Mouse (Mus musculus) right cerebral cortex, postnatal 10 days (tissue): Measurements from ENCODE around the gene Parva.
A peak's percentile ranks its signal among the peaks of the same experiment; 100 is the strongest.

Experiments used
- DNase-seq, 2 experiments: peaks; one replicate each; pipeline ENCODE4 v3.0.0; 2021; ENCODE audit warnings: low spot score in 2 of 2

The Parva gene

GRCm38 (mm10) chr7:112511309-112511708, 84.0 kb downstream of the Parva start:
- no peak for DNase-seq

- no peak for DNase-seq
These were observed 85.0 kb downstream of the Parva start for GRCm38 (mm10) chr7:112512257-112512656.

DNA sequence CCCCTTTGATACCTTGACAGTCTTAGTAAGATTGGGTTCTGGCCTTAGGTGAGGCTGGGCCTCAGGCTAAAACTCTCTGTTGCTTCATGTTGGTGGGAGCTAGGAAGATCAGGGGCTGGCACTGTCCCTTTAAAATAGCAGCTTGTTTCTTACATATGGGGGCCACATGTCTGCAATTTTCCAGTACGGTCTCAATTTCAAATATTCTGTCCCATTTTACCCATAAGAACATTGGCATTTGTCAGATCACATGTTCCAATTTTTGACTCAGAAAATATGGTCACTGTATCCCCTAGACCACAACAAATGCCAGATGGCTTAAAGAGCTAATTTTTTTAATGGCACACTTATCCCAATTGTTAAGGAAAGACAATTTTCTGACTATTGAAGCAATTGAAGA, 85.6 kb downstream of the Parva start:
- no peak for DNase-seq

GRCm38 (mm10) chr7:112514636-112515193, 87.4 kb downstream of the Parva start:
- DNase-seq = no peak

DNA sequence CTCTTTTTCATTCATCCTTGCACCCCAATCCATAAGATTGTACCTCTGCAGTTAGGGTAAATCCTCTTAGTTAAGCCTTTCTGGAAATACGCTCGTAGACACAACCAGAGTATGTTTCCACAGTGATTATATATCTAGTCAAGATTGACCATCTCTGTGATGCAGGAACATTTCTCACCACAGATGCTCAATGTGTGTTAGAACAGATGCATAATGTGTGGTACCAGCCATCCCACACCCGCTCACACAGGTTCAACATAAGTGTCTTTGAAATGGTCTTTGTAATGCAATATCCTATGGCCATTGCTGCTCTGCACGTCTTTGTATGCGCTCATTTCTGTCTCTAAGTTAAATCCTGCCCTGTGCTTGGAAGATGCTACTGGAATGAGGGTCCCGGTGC, 98.2 kb downstream of the Parva start:
- DNase-seq = no peak

DNA sequence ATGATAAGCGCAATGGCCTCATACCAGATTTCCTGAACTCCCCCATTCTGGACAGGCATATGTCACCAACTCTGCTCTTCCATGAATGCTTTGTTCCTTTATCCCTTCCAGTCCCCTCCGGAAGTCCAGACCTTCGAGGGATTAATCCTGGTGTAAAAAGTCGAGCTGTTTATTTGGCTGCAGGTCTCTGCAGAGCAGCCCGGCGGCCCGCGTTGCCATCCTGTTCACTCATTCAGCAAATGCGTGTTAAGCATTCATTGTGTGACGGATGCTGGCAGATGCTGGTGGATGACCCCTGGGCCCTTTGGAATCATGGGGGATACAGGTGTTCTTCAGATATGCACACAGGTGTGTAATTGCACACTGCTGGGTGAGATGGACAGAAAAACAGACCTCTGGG, 98.9 kb downstream of the Parva start:
- no peak for DNase-seq

DNA sequence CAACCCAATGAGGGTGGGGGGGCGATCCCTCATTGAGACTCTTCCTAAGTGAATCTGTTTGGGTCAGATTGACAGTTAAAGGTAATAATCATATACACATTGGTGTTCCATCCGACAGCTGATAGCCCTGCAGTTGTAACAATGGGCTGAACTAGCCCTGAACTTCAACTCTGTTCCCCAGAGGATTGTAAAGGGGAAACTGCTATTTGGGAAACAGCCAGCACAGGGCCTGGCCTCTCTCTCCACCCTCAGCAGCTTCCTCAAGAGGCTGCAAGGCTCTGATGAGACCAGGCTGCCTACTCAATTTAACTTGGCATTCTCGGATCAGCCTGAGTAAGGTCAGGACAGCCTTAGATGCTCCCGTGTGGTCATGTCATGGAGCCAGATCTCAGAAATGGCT, 99.9 kb downstream of the Parva start:
- no peak for DNase-seq

DNA sequence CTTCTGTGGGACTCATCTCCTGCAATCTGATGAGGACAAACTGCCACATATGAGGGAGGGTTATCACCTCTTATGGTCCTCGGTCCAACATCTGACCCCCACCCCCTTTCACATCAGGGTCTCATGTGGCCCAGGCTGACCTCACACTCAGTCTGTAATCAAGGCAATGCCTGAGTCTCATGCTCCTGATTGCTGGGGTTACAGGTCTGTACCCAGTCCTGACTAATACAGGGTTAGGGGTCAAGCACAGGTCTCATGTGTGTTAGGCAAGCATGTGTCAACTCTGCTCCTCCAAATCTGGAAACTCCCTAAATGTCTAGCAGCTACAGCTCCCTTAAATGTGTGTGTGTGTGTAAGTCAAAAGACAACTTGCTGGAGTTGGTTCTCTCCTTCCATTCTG, 100.8 kb downstream of the Parva start:
- DNase-seq = no peak

GRCm38 (mm10) chr7:112528582-112529360, 101.5 kb downstream of the Parva start:
- DNase-seq = no peak

DNA sequence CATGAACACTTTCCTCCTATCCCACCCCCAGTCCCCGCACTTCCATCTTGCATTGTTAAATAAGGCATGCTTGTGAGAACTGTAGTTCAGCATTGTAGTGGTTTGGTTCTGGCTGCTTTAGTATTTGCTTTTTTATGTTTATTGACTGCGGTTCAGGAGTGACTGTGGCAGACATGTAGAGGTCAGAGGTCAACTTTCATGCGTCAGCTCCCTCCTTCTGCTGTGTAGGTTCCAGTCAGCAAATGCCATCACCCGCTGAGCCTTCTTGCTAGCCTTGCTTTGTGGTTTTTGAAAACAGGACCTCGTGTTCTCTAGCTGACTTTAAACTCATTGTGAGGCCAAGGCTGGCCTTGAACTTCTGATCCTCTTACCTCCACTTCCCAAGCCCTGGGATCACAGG, 103.6 kb downstream of the Parva start:
- DNase-seq = no peak

DNA sequence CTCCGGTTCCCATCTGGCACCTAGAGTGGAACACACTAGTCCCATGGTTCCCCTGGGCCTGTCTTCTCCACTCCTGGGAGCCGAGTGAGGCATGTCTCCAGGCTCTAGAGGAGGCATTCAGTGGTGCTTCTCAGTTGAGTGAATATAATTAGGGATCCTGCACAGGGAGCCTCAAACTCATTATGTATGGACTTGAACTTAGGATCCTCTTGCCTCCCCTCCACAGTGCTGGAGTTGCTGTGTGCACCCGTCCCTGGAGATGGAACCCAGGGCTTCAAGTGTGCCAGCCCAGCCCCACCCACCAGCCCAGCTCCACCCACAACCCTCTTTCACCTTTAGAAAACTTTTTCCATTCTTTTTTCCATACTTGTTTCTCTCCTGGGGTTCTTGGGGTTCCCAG, 106.8 kb downstream of the Parva start:
- no peak for DNase-seq

GRCm38 (mm10) chr7:112535408-112535921, 108.2 kb downstream of the Parva start:
- peak; percentile 80 to 82 for DNase-seq

GRCm38 (mm10) chr7:112549136-112549535, 121.8 kb downstream of the Parva start:
- DNase-seq = no peak

- no peak for DNase-seq
These were observed 134.2 kb downstream of the Parva start for GRCm38 (mm10) chr7:112561504-112561903.

GRCm38 (mm10) chr7:112567004-112567403, 139.7 kb downstream of the Parva start:
- DNase-seq = no peak

- no peak for DNase-seq
These were observed 141.7 kb downstream of the Parva start for GRCm38 (mm10) chr7:112568961-112569360.

GRCm38 (mm10) chr7:112581621-112582020, 154.3 kb downstream of the Parva start:
- DNase-seq = no peak

DNA sequence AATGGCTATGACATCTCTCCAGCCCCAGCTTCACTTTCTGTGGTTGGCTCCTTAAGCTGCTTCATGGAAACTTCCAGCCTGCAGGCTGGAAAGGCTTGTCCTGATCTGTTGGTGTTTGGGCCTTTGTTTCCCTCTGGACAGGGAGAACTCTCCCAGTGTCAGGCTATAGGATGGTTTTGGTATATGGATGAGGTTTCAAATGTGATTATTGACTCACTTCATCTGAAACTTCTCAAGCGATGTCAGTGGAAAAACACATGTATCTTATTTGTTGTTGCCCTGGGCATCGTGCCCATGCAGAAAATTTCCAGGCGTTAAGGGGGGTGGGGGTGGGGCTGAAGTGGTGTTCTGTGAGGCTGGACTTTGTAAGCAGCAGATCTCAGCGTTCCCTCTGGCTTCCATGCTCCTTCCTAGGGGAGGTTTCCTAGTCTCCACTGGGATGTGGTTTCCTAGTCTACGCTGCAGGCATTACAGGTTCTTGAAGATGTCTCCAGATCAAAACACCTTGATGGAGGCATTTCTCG, 155.6 kb downstream of the Parva start:
- DNase-seq = no peak

DNA sequence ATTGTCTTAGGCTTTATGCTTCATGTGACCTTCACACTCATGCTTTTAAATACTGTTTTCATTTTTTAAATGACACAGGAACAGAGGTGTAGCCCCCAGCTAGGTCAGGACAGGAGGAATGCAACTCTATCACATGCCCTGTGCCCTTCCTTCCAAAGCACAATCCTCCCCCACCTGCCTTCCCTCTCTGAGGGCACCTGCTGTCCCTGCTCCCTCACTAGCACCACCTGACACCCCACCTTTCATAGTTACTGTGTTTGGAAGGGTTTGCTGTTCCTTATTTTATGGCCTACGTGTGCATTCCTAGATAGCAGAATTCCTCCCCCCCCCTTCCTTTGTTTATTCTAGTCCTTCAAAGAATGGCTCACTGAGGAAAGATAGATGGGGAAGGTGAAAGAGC, 160.1 kb downstream of the Parva start:
- DNase-seq = no peak

- no peak for DNase-seq
These were observed 162.2 kb downstream of the Parva start for GRCm38 (mm10) chr7:112589530-112589929.

DNA sequence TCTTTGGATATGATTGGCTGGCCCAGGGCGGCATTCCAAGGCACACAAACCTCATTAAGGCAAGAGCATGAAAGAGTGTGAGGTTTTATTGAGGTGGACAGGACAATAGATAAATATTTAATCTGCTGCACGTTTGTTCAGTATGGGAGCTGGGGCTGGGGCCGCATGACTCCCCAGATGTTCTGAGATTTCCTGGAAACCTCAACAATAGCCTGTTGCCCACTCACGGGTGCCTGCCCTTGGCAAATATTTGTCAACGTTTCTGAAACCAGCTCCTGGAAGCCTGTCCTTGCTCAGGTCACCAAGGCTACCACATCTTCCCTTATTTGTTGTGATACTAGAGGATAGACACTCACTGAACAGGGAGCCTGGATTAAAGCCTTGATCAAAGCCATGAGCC, 166.3 kb downstream of the Parva start:
- no peak for DNase-seq

GRCm38 (mm10) chr7:112595226-112595850, 168.0 kb downstream of the Parva start:
- no peak for DNase-seq

GRCm38 (mm10) chr7:112599650-112600049, 172.3 kb downstream of the Parva start:
- no peak for DNase-seq
